Mouse (Mus musculus): Measurements from ENCODE around the gene Tmem156.

- TF ChIP-seq POLR2A (IDR thresholded peaks at IDR 0.05; ENCODE audit: insufficient read depth, low read depth, low read length) (no peak), EP300 (IDR thresholded peaks at IDR 0.05; ENCODE audit: insufficient read depth, low read depth, low read length) (no peak), CTCF (IDR thresholded peaks at IDR 0.05) (no peak)
Measured at GRCm38 (mm10) chr5:65086522-65086921, 5.4 kb downstream of the Tmem156 start.
